Comparison of ENCODE assay signal across 8 mouse cellular contexts in genomic region chr12:76765354-76765851, GRCm38 (mm10). TPM values are rescaled to one million over a fixed set of nuclear protein-coding genes. Genes with fewer than 3 reads are reported as not detected.
DNase-seq lines count a peak whose midpoint lies in the region; ATAC-seq and TF ChIP-seq lines count a peak whose summit lies in the region.

TSS of gene Churc1 (plus strand) at chr12:76765538.
TSS of gene Fntb (plus strand) at chr12:76765589.

- H3K4me2 ChIP-seq in lung, embryonic 16.5 days (ENCODE audit: low read depth, low read length) = peak within 1 kb of the TSS; percentile 57

- no peaks in the 10 kb centered on the region for H3K27me3 ChIP-seq in MEL (ENCODE audit: control insufficient read depth in 1 of 2, insufficient read depth in 2 of 2, low read length in 2 of 2)
- no peaks in the 10 kb centered on the region for H3K27me3 ChIP-seq in cerebellum, adult 2 months (ENCODE audit: control insufficient read depth, insufficient read depth, low read length)
- no peaks in the 10 kb centered on the region for H3K27me3 ChIP-seq in lung, embryonic 16.5 days (ENCODE audit: control insufficient read depth, insufficient read depth, low read depth, low read length)

- DNase-seq in MEL (ENCODE audit: low read depth, low spot score) = peak; percentile 100
- peak; percentile 81 to 85 for DNase-seq in cerebellum, adult 2 months
- peak; percentile 97 for DNase-seq in forelimb bud, embryonic 11.5 days (ENCODE audit: low read depth, low spot score)
- peak; percentile 76 for DNase-seq in layer of hippocampus, adult 9-10 months (ENCODE audit: low spot score)
- DNase-seq in ovary, postnatal 10 days (ENCODE audit: low spot score) = peak; percentile 72
- peak; percentile 93 to 98 for DNase-seq in thymus, postnatal 10 days (ENCODE audit: low spot score in 2 of 2)

- peak within 1 kb of the TSS; percentile 91 for H3K27ac ChIP-seq in MEL (ENCODE audit: control insufficient read depth, low read depth, low read length)
- peak within 1 kb of the TSS; percentile 32 for H3K27ac ChIP-seq in cerebellum, adult 2 months (ENCODE audit: insufficient read depth, low read length)
- H3K27ac ChIP-seq in lung, embryonic 16.5 days (ENCODE audit: low read length) = peak within 1 kb of the TSS; percentile 21

- peak; percentile 63 to 96; a peak in 3 of 4 replicates for TF ChIP-seq POLR2A in MEL (IDR thresholded peaks at IDR 0.05; ENCODE audit: control insufficient read depth in 1 of 2, insufficient read depth in 1 of 2, low read depth in 1 of 2, low read length in 2 of 2, poor library complexity in 1 of 2)
- peak; percentile 53; the same call in 1 of the 2 replicates for TF ChIP-seq POLR2A in cerebellum, adult 2 months (IDR thresholded peaks at IDR 0.05; ENCODE audit: borderline replicate concordance, insufficient read depth, low read length)

- no peaks in the 10 kb centered on the region for H3K9me3 ChIP-seq in MEL (replicated peaks; ENCODE audit: insufficient read depth, low read length)
- H3K9me3 ChIP-seq in lung, embryonic 16.5 days (ENCODE audit: control insufficient read depth, low read length) = no peaks in the 10 kb centered on the region

- TF ChIP-seq CTCF in MEL (IDR thresholded peaks at IDR 0.05 in 2 of 3, conservative IDR thresholded peaks at IDR 0.05 in 1 of 3; ENCODE audit: control insufficient read depth in 1 of 3, insufficient read depth in 1 of 3, low read depth in 2 of 3, low read length in 3 of 3, poor library complexity in 1 of 3, severe bottlenecking in 1 of 3) = no peak
- no peak for TF ChIP-seq CTCF in cerebellum, adult 2 months (IDR thresholded peaks at IDR 0.05; ENCODE audit: borderline replicate concordance, insufficient read depth, low read depth, low read length)

- peak; percentile 98 for ATAC-seq in hematopoietic stem cell, adult 5-6 weeks (replicated peaks in 1 of 2; ENCODE audit: insufficient read depth in 1 of 2, low FRiP score in 2 of 2, low TSS enrichment in 1 of 2, low read depth in 1 of 2, poor library complexity in 2 of 2, severe bottlenecking in 2 of 2)
- peak; percentile 96 for ATAC-seq in lung, embryonic 16.5 days (ENCODE audit: low read depth)

- peak in 1 of 2 experiments; percentile 47; a peak in 2 of 4 replicates for TF ChIP-seq EP300 in MEL (IDR thresholded peaks at IDR 0.05; ENCODE audit: low read depth in 1 of 2, low read length in 2 of 2)

- H3K79me2 ChIP-seq in MEL (ENCODE audit: control insufficient read depth, insufficient read depth, low read length, poor library complexity) = peaks cover 19% of the 10 kb centered on the region

- no peak for TF ChIP-seq RAD21 in MEL (IDR thresholded peaks at IDR 0.05; ENCODE audit: low read depth, low read length)

- peak within 1 kb of the TSS; percentile 95 for H3K9ac ChIP-seq in MEL (ENCODE audit: control insufficient read depth, low read depth, low read length, poor library complexity, severe bottlenecking)
- peak within 1 kb of the TSS; percentile 76 for H3K9ac ChIP-seq in lung, embryonic 16.5 days (ENCODE audit: low read length)

- WGBS in cerebellum, adult 2 months = under 1% methylated on average over 31 of the region's 31 CpGs
- under 1% methylated on average over 31 of the region's 31 CpGs for WGBS in lung, embryonic 16.5 days

- peak within 1 kb of the TSS; percentile 57 to 90 for H3K4me3 ChIP-seq in MEL (ENCODE audit: control insufficient read depth in 1 of 2, insufficient read depth in 1 of 2, low read depth in 2 of 2, low read length in 2 of 2)
- H3K4me3 ChIP-seq in cerebellum, adult 2 months (replicated peaks; ENCODE audit: insufficient read depth, low read depth, low read length) = peak within 1 kb of the TSS; percentile 76
- H3K4me3 ChIP-seq in lung, embryonic 16.5 days (ENCODE audit: low read length) = peak within 1 kb of the TSS; percentile 81

- peaks cover 0 to 17% of the 10 kb centered on the region in 2 experiments; a peak in 3 of 4 replicates for H3K4me1 ChIP-seq in MEL (ENCODE audit: control insufficient read depth in 1 of 2, insufficient read depth in 2 of 2, low read length in 2 of 2)
- H3K4me1 ChIP-seq in cerebellum, adult 2 months (ENCODE audit: control insufficient read depth, insufficient read depth, low read length) = 0 out of 2 replicates have a peak, but pooled peaks cover 3% of the 10 kb centered on the region
- peaks cover 5% of the 10 kb centered on the region for H3K4me1 ChIP-seq in lung, embryonic 16.5 days (replicated peaks; ENCODE audit: control insufficient read depth, insufficient read depth, low read length)

- H3K36me3 ChIP-seq in MEL (ENCODE audit: control insufficient read depth in 1 of 2, insufficient read depth in 2 of 2, low read length in 2 of 2) = peaks cover 0 to 14% of the 10 kb centered on the region in 2 experiments; a peak in 2 of 4 replicates
- no peaks in the 10 kb centered on the region for H3K36me3 ChIP-seq in lung, embryonic 16.5 days (ENCODE audit: control insufficient read depth, insufficient read depth, low read length)

TF ChIP-seq in MEL, 35 proteins besides CTCF, POLR2A, EP300 and RAD21:
- TF ChIP-seq BHLHE40 (IDR thresholded peaks at IDR 0.05; ENCODE audit: borderline replicate concordance, low read depth, low read length) = no peak
- no peak for TF ChIP-seq MYB (IDR thresholded peaks at IDR 0.05; ENCODE audit: low read depth, low read length)
- TF ChIP-seq POLR2AphosphoS2 (IDR thresholded peaks at IDR 0.05; ENCODE audit: low read length) = peak; percentile 80; the same call in 1 of the 2 replicates
- TF ChIP-seq GABPA (IDR thresholded peaks at IDR 0.05; ENCODE audit: low read depth, low read length) = no peak
- peak; percentile 97 for TF ChIP-seq CHD2 (IDR thresholded peaks at IDR 0.05; ENCODE audit: low read length)
- peak; percentile 51; the same call in 1 of the 2 replicates for TF ChIP-seq GATA1 (IDR thresholded peaks at IDR 0.05; ENCODE audit: low read depth, low read length)
- TF ChIP-seq KAT2A (conservative IDR thresholded peaks at IDR 0.05; ENCODE audit: low read depth, low read length) = no peak
- TF ChIP-seq ETS1 (IDR thresholded peaks at IDR 0.05; ENCODE audit: low read depth, low read length) = peak; percentile 91
- no peak for TF ChIP-seq E2F4 (IDR thresholded peaks at IDR 0.05; ENCODE audit: borderline replicate concordance, low read depth, low read length)
- TF ChIP-seq ELF1 (IDR thresholded peaks at IDR 0.05; ENCODE audit: low read depth, low read length) = peak; percentile 91
- TF ChIP-seq USF1 (IDR thresholded peaks at IDR 0.05; ENCODE audit: low read depth, low read length) = no peak
- TF ChIP-seq HCFC1 (IDR thresholded peaks at IDR 0.05; ENCODE audit: low read depth, low read length) = peak; percentile 79
- peak; percentile 85 for TF ChIP-seq TBP (IDR thresholded peaks at IDR 0.05; ENCODE audit: low read depth, low read length)
- no peak for TF ChIP-seq MAZ (IDR thresholded peaks at IDR 0.05; ENCODE audit: low read depth, low read length)
- TF ChIP-seq MEF2A (IDR thresholded peaks at IDR 0.05; ENCODE audit: extremely low read depth, insufficient replicate concordance, low read depth, low read length, poor library complexity, severe bottlenecking) = no peak
- no peak for TF ChIP-seq POLR2AphosphoS5 (IDR thresholded peaks at IDR 0.05; ENCODE audit: borderline replicate concordance, low read depth, low read length)
- TF ChIP-seq UBTF (IDR thresholded peaks at IDR 0.05; ENCODE audit: borderline replicate concordance, insufficient read depth, low read depth, low read length) = no peak
- TF ChIP-seq MXI1 (IDR thresholded peaks at IDR 0.05; ENCODE audit: low read depth, low read length) = peak; percentile 64
- TF ChIP-seq USF2 (IDR thresholded peaks at IDR 0.05; ENCODE audit: borderline replicate concordance in 1 of 2, insufficient read depth in 1 of 2, low read depth in 1 of 2, low read length in 2 of 2) = no peak
- TF ChIP-seq MYC (IDR thresholded peaks at IDR 0.05; ENCODE audit: low read depth, low read length) = peak; percentile 62; the same call in 1 of the 2 replicates
- no peak for TF ChIP-seq TAL1 (IDR thresholded peaks at IDR 0.05; ENCODE audit: low read length)
- TF ChIP-seq SMC3 (IDR thresholded peaks at IDR 0.05; ENCODE audit: low read depth, low read length) = no peak
- TF ChIP-seq JUND (IDR thresholded peaks at IDR 0.05; ENCODE audit: low read depth, low read length) = no peak
- TF ChIP-seq ZNF384 (IDR thresholded peaks at IDR 0.05; ENCODE audit: low read depth, low read length) = no peak
- TF ChIP-seq ZMIZ1 (IDR thresholded peaks at IDR 0.05; ENCODE audit: low read depth, low read length) = peak; percentile 7; the same call in 1 of the 2 replicates
- TF ChIP-seq NELFE (IDR thresholded peaks at IDR 0.05; ENCODE audit: low read depth, low read length) = peak; percentile 84
- no peak for TF ChIP-seq NRF1 (IDR thresholded peaks at IDR 0.05; ENCODE audit: insufficient read depth, low read depth, low read length, poor library complexity, severe bottlenecking)
- TF ChIP-seq RCOR1 (IDR thresholded peaks at IDR 0.05; ENCODE audit: low read depth, low read length) = no peak
- no peak for TF ChIP-seq CHD1 (IDR thresholded peaks at IDR 0.05; ENCODE audit: low read depth, low read length)
- TF ChIP-seq ZC3H11A (IDR thresholded peaks at IDR 0.05; ENCODE audit: low read depth, low read length) = no peak

RNA-seq across cellular contexts. Expression of gene Churc1, which starts in this region (rescaled TPM):
- 180 and 186 TPM in 2 replicates for total RNA-seq in MEL (2012; rRNA removed)
- polyA plus RNA-seq in MEL (2012; ENCODE audit: insufficient read depth in 1 of 2, insufficient read length in 2 of 2, low read depth in 1 of 2, low replicate concordance in 2 of 2, missing spikeins in 1 of 2) = 10 to 100 TPM in 1 of 2 experiments, not detected in 1; 74.9 TPM
- polyA plus RNA-seq in cerebellum, adult 2 months (2012; rRNA removed) = 79.9 and 86.0 TPM in 2 replicates
- 28.8 and 55.6 TPM in 2 replicates for total RNA-seq in hematopoietic stem cell, adult 5-6 weeks (2017)
- 130 and 147 TPM in 2 replicates for polyA plus RNA-seq in lung, embryonic 16.5 days (2015; fragmentation: Nextera tagmentation; extraction: Ambion mirVana)

RNA-seq across cellular contexts. Expression of gene Fntb, which starts in this region (rescaled TPM):
- total RNA-seq in MEL (2012; rRNA removed) = 9.6 and 11.7 TPM in 2 replicates
- polyA plus RNA-seq in MEL (2012; ENCODE audit: insufficient read depth in 1 of 2, insufficient read length in 2 of 2, low read depth in 1 of 2, low replicate concordance in 2 of 2, missing spikeins in 1 of 2) = 10 to 100 TPM in 1 of 2 experiments, not detected in 1; 28.5 TPM
- 55.9 and 61.3 TPM in 2 replicates for polyA plus RNA-seq in cerebellum, adult 2 months (2012; rRNA removed)
- total RNA-seq in hematopoietic stem cell, adult 5-6 weeks (2017) = 3.7 and 9.6 TPM in 2 replicates
- polyA plus RNA-seq in lung, embryonic 16.5 days (2015; fragmentation: Nextera tagmentation; extraction: Ambion mirVana) = 39.0 and 40.4 TPM in 2 replicates

Comparison
In these comparisons a context has a peak if more than half of its experiments do, and no peak if none do; other contexts are left out.
1. Peak in every context shown above with its lines: DNase-seq, ATAC-seq, H3K4me3 ChIP-seq and H3K27ac ChIP-seq.
2. H3K27ac ChIP-seq: peak in every context shown above with its lines; median percentile 91 in MEL; 32 in cerebellum, adult 2 months; 21 in lung, embryonic 16.5 days.